Mouse (Mus musculus): ENCODE data around the gene Gm436. TPM values are rescaled to one million over a fixed set of nuclear protein-coding genes. Genes with fewer than 3 reads are reported as not detected.

The Gm436 gene
- polyA plus RNA-seq (2015; fragmentation: Nextera tagmentation; extraction: Ambion mirVana): not detected in 2 replicates

- no peak for ATAC-seq (ENCODE audit: low FRiP score)
- WGBS: 56% methylated on average over 2 of the region's 2 CpGs
- Histone ChIP-seq H3K27me3 (replicated peaks) (no peaks in the 10 kb centered on the region), H3K4me3 (replicated peaks) (no peak within 1 kb of the TSS), H3K36me3 (no peaks in the 10 kb centered on the region), H3K27ac (replicated peaks) (no peak within 1 kb of the TSS), H3K4me2 (no peak within 1 kb of the TSS), H3K9ac (replicated peaks) (no peak within 1 kb of the TSS), H3K4me1 (no peaks in the 10 kb centered on the region), H3K9me3 (replicated peaks) (no peaks in the 10 kb centered on the region)
These were observed at the start of gene Gm436 for GRCm38 (mm10) chr4:144686268-144686667. Gm436 (minus strand) TSS chr4:144686368.

- WGBS: 92% methylated on average over 1 of the region's 1 CpGs
- Histone ChIP-seq H3K9ac (replicated peaks) (no peak within 1 kb of the TSS), H3K4me1 (no peaks in the 10 kb centered on the region), H3K4me3 (replicated peaks) (no peak within 1 kb of the TSS), H3K4me2 (no peak within 1 kb of the TSS), H3K27ac (replicated peaks) (no peak within 1 kb of the TSS), H3K36me3 (no peaks in the 10 kb centered on the region), H3K9me3 (replicated peaks) (no peaks in the 10 kb centered on the region), H3K27me3 (replicated peaks) (no peaks in the 10 kb centered on the region)
- no peak for ATAC-seq (ENCODE audit: low FRiP score)
These were observed 35.1 kb upstream of the Gm436 start, which contains the start of gene Gm13178 for GRCm38 (mm10) chr4:144721304-144721703. Gm13178 (minus strand) TSS chr4:144721404.

- no peaks in the 10 kb centered on the region for H3K4me1 ChIP-seq
- no peaks in the 10 kb centered on the region for H3K36me3 ChIP-seq
- WGBS: 89% methylated on average over 1 of the region's 1 CpGs
- no peak overlapping the region for H3K4me2 ChIP-seq
- no peak overlapping the region for H3K4me3 ChIP-seq (replicated peaks)
- H3K9ac ChIP-seq (replicated peaks): no peak overlapping the region
- no peaks in the 10 kb centered on the region for H3K27me3 ChIP-seq (replicated peaks)
- ATAC-seq (ENCODE audit: low FRiP score): no peak
- no peaks in the 10 kb centered on the region for H3K9me3 ChIP-seq (replicated peaks)
- H3K27ac ChIP-seq (replicated peaks): no peak overlapping the region
These were observed 33.5 kb upstream of the Gm436 start for GRCm38 (mm10) chr4:144719691-144720090.

DNA sequence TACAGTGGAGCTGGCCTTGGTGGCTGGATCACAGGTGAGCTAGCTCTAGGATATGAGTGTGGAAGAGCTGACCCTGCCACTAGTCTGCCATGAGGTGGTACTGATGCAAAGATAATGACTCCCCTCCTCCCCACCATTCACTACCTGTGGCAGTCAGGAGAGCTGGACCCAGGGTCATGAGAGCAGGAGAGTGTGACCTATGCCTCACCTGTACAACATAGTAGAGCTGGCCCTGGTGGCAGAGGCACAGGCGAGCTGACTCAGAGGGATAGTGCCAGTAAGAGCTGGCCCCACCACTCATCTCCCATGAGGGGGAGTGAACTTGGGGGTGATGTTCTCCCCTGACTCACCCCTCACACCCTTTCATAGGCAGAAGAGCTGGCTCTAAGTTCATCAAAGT, 32.1 kb upstream of the Gm436 start:
- 100% methylated on average over 1 of the region's 1 CpGs for WGBS
- Histone ChIP-seq H3K4me1 (no peaks in the 10 kb centered on the region), H3K4me2 (no peak overlapping the region), H3K4me3 (replicated peaks) (no peak overlapping the region), H3K9me3 (replicated peaks) (no peaks in the 10 kb centered on the region), H3K36me3 (no peaks in the 10 kb centered on the region), H3K9ac (replicated peaks) (no peak overlapping the region), H3K27me3 (replicated peaks) (no peaks in the 10 kb centered on the region), H3K27ac (replicated peaks) (no peak overlapping the region)
- no peak for ATAC-seq (ENCODE audit: low FRiP score)

DNA sequence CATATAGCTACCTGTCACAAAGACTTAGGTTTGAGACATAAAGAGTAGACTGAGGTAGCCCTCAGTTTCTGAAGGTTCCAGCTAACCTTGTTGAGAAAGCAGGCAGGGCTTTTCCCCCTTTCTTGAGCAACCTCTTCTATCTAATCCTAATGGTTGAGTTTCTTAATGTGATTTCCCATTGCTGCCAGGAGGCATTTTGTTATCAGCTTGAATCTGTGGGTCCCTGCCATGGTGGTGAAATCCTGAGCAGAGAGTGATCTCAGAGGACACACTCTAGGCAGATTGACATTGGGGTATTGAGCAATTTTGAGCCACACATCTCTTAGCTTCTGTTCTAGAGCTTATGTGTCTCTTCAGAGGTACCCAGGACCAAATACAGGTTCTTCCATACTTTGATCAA, 47.9 kb downstream of the Gm436 start:
- no peaks in the 10 kb centered on the region for H3K36me3 ChIP-seq
- H3K4me1 ChIP-seq: no peaks in the 10 kb centered on the region
- H3K4me2 ChIP-seq: no peak overlapping the region
- peaks cover 24% of the 10 kb centered on the region; the same call in 1 of the 2 replicates for H3K9me3 ChIP-seq (replicated peaks)
- H3K4me3 ChIP-seq (replicated peaks): no peak overlapping the region
- ATAC-seq (ENCODE audit: low FRiP score): no peak
- no peak overlapping the region for H3K27ac ChIP-seq (replicated peaks)
- no peaks in the 10 kb centered on the region for H3K27me3 ChIP-seq (replicated peaks)
- no peak overlapping the region for H3K9ac ChIP-seq (replicated peaks)

Other genes with a start within 250 kb of the Gm436 start
- not detected in 2 replicates for gene 1700012P22Rik, start 247.6 kb downstream of the Gm436 start, polyA plus RNA-seq (2015; fragmentation: Nextera tagmentation; extraction: Ambion mirVana)
- gene Gm9944, start 233.1 kb downstream of the Gm436 start, polyA plus RNA-seq (2015; fragmentation: Nextera tagmentation; extraction: Ambion mirVana): not detected in 2 replicates
- not detected in 2 replicates for gene Aadacl3, start 222.6 kb downstream of the Gm436 start, polyA plus RNA-seq (2015; fragmentation: Nextera tagmentation; extraction: Ambion mirVana)
- gene 9430007A20Rik, start 166.5 kb downstream of the Gm436 start, polyA plus RNA-seq (2015; fragmentation: Nextera tagmentation; extraction: Ambion mirVana): not detected in 2 replicates
- gene Gm13124, start 121.2 kb downstream of the Gm436 start, polyA plus RNA-seq (2015; fragmentation: Nextera tagmentation; extraction: Ambion mirVana): not detected in 2 replicates
- gene Aadacl4, start 72.7 kb downstream of the Gm436 start, polyA plus RNA-seq (2015; fragmentation: Nextera tagmentation; extraction: Ambion mirVana): not detected in 2 replicates
- gene Gm13178, start 35.0 kb upstream of the Gm436 start, polyA plus RNA-seq (2015; fragmentation: Nextera tagmentation; extraction: Ambion mirVana): not detected in 2 replicates
- not detected in 2 replicates for gene Gm438, start 100.2 kb upstream of the Gm436 start, polyA plus RNA-seq (2015; fragmentation: Nextera tagmentation; extraction: Ambion mirVana)
- 31.0 and 41.3 TPM in 2 replicates for gene Dhrs3, start 206.5 kb upstream of the Gm436 start, polyA plus RNA-seq (2015; fragmentation: Nextera tagmentation; extraction: Ambion mirVana)